Mouse (Mus musculus) frontal cortex, postnatal 25 days (tissue): ENCODE measurements at regions not wholly inside any gene's neighbourhood (a gene's known extent, or its start where the extent isn't known, plus 50 kb on each side); places are given as distances from the start of the nearest gene placed in this dataset.
"Not testable (repeated sequence)": the region's sequence is repeated elsewhere in the genome, so short reads cannot be mapped to it uniquely, and the experiment has no call there.

Source experiments
- DNase-seq, 2 experiments: peaks; one replicate each; pipeline ENCODE4 v3.0.0; 2022; ENCODE audit warnings: low spot score in 2 of 2

DNA sequence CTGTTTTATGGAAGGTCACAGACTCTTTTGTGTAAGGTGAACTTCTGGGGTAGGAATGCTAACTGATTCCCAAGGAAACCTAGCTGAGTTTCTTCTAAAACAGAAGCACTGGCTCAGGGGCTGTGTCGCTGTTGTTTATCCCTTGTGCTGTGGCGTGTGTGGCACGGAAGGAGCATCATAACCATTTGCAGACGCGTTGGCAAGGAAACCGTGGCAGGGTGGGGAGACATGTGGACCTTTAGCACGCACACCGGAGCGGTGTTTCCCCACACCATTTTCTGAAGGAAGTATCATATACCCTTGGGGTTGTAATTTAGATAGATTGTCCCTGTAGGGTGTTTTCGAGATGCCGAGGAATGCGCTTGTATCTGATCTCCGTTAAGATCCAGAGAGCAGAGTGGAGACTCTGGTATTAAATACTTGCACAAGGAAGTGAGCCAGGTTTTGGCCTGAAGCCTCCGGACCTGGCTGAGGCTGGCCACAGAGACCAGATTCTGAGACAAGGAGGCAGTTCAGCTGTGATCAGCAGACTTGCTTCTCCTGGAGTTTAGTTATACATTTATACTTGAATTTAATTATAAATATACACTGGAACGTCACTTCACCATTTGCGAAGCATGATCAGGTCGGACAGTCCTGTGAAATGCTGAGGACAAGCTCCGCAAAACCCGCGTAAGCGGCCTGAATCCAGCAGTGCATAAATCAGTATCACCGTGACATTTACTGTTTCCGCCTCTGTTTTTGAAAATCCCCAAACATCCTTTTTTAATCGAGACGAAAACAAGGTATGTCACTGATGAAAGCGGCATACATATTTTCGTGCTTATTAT is 84.5 kb upstream of the Adgrl2 start:
- no peak for DNase-seq

DNA sequence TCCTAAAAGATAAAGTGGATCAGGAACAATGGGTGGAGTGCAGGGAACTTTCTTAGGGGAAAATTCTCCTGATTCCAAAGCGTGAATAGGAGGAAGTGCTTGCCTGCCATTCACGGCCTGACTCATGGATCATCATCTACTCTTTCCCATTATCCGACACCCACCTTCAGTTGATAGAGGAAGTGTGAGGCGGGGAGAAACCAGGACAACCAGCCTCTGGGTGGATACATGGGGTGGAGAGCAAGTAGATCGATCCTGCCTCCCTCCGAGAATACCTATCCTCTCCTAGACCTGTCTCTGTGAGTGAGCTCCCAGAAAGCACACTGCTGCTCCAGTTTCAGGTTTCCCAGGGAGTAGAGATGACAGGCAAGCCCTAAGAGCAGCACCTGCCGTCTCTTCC is 79.8 kb upstream of the Adgrl2 start:
- no peak for DNase-seq

DNA sequence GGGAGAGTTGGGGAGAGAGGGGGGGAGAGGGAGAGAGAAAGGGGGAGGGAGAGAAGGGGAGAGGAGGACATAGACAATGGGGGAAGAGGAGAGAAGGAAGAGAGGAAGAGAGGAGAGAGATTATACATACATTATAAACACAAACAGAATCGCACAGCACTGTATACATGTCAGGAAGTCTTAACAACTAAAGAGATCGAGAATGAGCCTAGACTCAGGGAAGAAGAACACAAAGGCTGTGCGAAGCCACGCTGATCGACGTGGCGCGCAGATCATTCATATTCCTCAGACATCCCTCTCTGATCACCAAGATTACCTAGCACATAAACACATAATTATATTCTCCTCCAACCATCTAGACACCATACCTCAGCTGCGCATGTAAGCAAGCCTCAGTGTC is 79.1 kb upstream of the Adgrl2 start:
- DNase-seq = no peak

DNA sequence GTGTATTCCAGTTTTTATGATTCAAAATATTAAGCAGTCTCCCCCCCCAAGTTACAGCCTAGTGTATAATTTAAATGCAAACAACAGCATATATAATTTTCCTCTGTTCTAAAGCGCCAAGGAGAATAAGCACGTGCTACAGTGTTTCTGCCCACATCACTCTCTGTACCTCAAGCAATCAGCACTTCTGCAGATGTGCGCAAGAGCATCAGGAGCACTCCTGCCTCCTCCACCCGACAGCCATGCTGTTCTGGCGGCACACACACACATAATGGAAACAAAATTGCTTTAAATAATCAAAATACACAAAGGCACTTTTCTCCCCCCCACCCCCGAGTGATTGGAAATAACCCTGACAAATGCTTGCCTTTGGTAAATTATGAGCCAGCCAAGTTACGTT is 78.5 kb upstream of the Adgrl2 start:
- no peak for DNase-seq

DNA sequence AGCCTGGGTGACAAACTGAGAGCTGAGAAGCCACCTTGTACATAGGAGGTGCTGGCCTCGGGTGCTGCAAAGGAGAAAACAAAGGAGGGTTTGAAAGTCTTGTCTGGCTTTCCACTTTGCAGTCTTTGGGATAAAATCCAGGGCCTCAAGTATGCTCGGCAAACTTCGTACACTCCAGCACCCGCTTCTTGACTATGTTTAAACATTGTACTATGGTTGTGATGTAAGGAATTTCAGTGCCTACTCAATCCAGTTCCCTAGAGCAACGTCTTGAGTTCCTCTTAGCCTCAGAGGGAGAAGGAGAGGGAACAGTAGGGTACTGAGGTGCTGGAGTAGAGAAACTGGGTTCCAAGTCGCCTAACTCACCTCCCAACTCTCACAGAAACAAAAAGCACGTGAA is 77.4 kb upstream of the Adgrl2 start:
- no peak for DNase-seq

DNA sequence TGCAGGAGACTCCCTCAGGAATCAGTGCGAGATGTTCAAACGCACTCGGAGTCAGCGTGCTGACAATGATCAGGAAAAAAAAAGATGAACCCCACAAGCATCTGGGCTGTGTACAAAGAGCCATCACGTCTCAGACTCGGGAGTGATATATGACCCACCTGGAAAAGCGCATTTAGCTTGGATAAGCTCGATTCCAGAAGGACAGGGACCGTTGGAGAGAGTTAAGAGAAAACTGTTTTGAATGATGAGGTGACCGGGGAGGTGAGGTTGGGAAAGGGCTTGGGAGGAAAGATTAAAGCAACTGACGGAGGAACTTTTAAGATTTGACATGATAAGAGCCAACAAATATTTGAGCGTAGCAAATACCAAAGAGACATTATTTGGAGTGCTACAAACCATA is 64.7 kb upstream of the Adgrl2 start:
- DNase-seq = no peak

DNA sequence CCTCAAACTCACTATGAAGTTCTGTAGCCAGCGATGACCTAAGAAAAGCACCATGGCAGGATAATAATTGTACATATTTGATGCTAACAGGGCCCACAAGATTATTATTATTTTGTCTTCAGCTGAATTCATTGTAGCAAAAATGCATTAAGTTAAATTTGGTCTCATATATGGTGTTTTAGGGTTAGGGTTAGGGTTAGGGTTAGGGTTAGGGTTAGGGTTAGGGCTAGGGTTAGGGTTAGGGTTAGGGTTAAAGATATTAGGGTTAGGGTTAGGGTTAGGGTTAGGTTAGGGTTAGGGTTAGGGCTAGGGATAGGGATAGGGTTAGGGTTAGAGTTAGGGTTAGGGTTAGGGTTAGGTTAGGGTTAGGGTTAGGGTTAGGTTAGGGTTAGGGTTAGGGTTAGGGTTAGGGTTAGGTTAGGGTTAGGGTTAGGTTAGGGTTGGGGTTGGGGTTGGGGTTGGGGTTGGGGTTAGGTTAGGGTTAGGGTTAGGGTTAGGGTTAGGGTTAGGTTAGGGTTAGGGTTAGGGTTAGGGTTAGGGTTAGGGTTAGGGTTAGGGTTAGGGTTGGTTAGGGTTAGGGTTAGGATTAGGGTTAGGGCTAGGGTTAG is 62.0 kb upstream of the Adgrl2 start:
- not testable (repeated sequence) for DNase-seq

DNA sequence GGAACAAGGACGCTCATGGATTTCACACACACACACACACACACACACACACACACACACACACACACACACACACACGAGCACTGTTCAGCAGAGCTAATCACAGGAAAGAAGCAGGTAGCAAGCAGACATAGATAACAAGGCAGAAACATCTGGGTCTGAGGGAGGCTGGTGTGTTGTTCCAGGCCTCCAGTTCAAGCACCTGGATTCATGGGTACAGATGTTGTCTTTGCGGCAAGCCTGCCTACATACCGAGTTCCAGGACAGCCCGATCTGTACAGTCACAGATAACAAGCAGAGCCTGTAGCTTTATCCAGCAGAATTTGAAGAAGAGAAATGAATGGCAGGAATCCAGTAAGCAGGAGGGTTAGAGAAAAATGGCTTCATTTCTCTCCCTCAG is 55.0 kb upstream of the Adgrl2 start:
- DNase-seq = no peak

DNA sequence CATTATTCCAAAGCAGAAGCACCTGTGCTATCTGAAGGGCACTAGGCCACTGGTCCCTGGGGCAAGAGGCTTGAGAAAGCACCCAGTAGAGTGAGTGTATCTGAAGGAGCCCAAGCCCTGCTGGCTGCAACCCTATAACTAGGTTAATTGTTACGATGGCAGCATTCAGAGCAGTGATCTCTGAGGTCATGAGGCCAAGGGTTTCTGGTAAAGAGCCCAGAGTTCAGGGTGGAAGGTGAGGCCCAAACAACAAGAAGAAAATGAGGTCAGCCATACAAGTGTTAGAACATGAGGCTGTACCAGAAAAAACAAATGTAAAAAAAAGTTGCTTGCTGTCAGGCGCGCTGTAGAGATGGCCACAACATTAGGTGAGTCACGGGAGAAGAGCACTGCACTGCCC is 53.5 kb upstream of the Adgrl2 start:
- DNase-seq = no peak

DNA sequence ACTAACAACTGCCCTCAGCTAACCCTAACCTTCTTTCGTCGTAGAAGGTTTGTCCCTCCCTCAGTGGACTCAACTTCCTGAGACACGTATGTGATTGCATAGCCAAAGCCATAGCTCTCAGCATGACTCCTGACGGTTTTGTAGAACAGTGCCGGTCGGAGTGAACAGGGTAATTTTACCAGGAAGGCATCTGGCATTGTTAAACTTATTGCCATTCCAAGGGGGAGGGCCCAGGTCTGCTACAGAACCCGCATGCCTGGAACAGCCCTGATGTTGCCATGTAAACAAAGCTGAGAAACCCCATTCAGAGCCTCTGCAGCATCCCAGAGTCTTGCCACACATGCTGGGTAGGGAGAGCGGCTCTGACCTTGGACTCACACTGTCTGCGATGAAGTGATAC is 52.2 kb upstream of the Adgrl2 start:
- DNase-seq = no peak

DNA sequence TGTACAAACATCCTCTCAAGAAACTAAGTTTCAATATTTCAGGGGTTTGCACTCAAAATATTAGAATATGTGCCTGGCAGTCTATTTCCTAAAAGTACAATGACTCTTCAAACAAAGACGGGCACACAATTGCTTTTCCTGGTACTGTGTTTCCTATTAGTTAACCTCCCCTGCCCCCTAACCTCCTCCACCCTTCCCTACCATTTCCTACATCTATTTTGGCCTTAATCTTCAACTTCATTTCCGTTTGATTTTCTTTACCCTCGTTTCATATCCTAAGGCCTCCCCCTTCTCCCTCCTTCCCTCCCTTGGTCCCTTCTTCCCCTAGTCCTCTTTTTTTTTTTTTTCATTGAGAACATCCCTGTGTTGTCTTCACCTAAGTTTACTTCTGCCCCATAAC is 50.8 kb upstream of the Adgrl2 start:
- no peak for DNase-seq
